Mouse (Mus musculus) megakaryocyte-erythroid progenitor cell, adult 5-6 weeks (primary cell): ENCODE data around the gene 4930544D05Rik. TPM values are rescaled to one million over a fixed set of nuclear protein-coding genes. Genes with fewer than 3 reads are reported as not detected.

Experiments
- ATAC-seq: replicated peaks from 2 replicates; pipeline ENCODE4 v1.8.0; 2016; ENCODE audit warnings: mild to moderate bottlenecking, inconsistent platforms; ENCODE audit not compliant: severe bottlenecking, poor library complexity, low FRiP score, low TSS enrichment
- total RNA-seq, 2 experiments: library from RNA; stranded (forward) in 1 of 2; stranded (reverse) in 1 of 2; fragments of 200-1000, 215-1000 nt in 1 of 2; fragments of >200 nt in 1 of 2; fragmentation: Nextera tagmentation in 1 of 2; gene quantifications; 2 replicates each; pipeline ENCODE4 v1.2.3; 2014 to 2017

The 4930544D05Rik gene
- total RNA-seq, 2 experiments from 2014 or later: not detected

- no peak for ATAC-seq
These were observed 19.6 kb upstream of the 4930544D05Rik start for GRCm38 (mm10) chr11:70596094-70596493.

- ATAC-seq: peak; percentile 69
These were observed 18.3 kb upstream of the 4930544D05Rik start for GRCm38 (mm10) chr11:70597301-70597700.

GRCm38 (mm10) chr11:70598451-70598953 lies 17.1 kb upstream of the 4930544D05Rik start:
- ATAC-seq: no peak

GRCm38 (mm10) chr11:70605024-70605566 lies 10.6 kb upstream of the 4930544D05Rik start:
- peak; percentile 76 for ATAC-seq

DNA sequence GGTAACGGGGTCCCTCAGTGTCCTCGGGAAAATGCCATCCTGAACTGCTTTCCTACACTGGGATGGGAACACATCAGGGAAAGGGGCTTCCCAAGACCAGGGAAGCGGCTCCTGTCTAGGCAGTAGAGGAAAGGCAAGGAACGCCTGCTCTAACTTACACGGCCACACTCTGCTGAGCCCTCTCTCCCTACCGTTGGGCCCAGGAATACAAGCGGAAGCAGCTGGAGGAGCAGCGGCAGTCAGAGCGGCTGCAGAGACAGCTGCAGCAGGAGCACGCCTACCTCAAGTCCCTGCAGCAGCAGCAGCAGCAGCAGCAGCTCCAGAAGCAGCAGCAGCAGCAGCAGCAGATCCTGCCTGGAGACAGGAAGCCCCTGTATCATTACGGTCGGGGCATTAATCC lies 8.9 kb upstream of the 4930544D05Rik start:
- ATAC-seq: no peak

DNA sequence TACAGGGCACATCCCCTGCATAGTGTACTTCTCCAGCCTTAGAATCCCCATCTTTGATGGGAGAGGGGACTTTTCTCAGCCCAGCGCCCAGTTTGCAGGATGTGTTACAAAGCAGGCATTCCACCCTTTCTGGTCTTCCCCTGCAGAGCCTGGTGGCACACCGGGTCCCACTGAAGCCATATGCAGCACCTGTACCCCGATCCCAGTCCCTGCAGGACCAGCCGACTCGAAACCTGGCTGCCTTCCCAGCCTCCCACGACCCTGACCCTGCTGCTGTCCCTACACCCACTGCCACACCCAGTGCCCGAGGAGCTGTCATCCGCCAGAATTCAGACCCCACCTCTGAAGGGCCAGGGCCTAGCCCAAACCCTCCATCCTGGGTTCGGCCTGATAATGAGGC lies 8.0 kb upstream of the 4930544D05Rik start:
- ATAC-seq: no peak

GRCm38 (mm10) chr11:70608381-70609066 lies 7.1 kb upstream of the 4930544D05Rik start:
- peak; percentile 38; the same call in 1 of the 2 replicates for ATAC-seq

DNA sequence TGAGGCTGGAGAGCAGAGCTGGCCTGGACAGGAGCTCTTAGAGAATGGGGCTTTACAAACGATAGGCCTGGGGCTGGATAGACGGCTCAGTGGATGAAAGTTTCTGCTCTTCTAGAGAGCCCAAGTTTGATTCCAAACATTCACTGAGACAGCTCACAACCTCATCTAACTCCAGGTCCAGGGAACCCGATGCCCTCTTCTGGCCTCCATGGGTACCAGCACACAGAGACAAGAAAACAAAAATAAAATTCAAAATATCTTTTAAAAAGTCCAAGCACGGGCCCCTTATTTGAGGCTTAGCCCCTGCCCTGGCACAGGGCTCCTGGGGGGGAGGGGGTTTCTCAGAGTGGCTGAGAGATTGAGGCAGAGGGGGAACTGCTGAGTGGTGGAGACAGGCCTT lies 4.9 kb upstream of the 4930544D05Rik start:
- no peak for ATAC-seq

GRCm38 (mm10) chr11:70612505-70612904 lies 3.1 kb upstream of the 4930544D05Rik start:
- no peak for ATAC-seq

DNA sequence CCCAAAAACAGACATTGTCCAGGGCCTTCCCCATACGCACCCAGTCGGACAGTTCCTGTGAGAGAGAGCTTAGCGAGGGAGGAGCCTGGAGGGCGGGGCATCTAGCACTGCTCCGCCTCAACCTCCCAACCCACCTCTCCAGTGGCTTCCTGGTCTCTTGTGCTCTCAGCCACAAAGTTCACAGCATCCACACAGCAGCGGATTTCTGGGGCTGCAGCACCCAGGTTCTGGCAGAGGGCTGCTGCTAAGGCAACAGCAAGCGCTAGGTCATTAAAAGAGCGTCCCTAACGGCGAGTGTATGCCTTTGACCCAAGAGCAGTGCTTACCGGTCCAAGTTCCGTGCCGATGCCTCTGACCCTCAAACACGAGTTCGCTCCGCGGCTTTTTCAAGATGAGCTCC lies 574 bp upstream of the 4930544D05Rik start:
- ATAC-seq: peak; percentile 93

DNA sequence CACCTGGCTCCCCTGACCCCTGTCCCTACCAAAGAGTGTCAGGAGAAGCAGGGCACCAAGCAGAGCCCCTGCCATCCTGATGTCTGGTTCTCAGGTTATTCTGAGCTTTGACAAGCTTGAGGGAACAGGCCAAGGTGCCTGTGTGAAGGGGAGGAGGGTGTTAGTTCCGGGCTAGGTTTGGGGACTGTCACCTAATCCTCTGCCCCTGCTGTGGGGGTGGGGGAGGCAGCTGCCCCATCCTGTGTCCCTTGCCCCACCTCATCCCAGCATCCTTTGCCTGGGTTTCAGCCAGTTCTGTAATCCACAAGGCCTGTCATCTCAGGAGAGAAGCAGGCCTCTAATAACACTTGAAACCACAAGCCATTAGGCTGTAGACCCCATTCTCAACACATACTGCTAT lies 3.5 kb downstream of the 4930544D05Rik start, which contains the start of gene Chrne:
Gene Chrne (minus strand): TSS at position 116 of the 400 bp plus-strand sequence.
- ATAC-seq: no peak

DNA sequence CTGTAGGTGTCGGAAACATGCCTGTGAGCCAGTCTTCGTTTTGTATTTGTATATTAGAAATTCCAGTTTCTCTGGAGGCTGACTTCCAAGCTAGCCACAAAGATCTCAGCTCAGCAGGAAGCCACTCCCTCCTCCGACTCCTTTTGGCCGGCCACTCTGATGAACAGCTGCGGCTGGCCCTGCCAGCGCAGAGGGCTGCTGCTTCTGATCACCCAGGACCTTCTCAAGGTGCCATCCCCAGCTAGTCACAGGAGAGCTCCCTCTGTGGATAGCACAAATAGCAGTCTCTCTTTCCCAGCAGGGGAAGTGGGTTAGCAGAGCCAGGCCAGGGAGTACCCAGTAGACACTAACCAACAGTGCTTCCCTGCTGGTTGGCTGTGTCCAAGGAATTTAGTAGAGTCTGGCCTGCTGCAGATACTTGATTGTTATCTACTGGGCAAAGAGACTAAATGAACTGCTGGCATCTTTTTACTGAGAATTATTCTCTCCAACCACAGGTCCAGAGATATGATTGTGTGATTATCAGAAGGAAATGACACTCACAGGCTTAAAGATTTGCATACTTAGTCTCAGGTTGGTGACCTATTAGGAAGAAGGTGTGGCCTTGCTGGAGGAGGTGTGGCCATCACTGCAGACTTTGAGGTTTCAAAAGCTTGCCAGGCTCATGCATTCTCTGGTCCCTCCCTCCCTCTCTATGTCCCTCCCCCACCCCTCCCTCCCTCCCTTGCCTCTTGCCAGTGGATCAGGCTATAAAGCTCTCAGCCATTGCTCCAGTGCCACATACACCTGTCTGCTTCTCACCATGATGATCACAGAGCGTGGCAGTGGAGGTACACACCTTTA lies 6.5 kb downstream of the 4930544D05Rik start:
- peak; percentile 89 for ATAC-seq

- no peak for ATAC-seq
These were observed 7.5 kb downstream of the 4930544D05Rik start for GRCm38 (mm10) chr11:70623053-70623742.

DNA sequence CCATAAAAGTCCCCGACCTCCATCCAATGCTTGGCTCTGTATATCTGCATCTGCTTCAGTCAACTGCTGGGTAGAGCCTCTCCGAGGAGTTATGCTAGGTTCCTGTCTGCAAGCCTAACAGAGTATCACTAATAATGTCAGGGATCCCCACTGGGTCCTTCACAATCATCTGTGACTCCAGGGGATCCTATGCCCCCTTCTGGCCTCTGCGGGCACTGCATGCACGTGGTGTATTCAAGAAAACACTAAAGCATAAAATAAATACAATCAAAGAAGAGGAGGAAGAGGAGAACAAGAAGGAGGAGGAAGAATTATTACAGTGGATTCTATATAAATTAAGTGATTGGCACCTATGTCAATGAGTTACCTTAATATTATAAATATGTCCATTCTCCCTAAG lies 9.8 kb downstream of the 4930544D05Rik start:
- ATAC-seq: no peak

DNA sequence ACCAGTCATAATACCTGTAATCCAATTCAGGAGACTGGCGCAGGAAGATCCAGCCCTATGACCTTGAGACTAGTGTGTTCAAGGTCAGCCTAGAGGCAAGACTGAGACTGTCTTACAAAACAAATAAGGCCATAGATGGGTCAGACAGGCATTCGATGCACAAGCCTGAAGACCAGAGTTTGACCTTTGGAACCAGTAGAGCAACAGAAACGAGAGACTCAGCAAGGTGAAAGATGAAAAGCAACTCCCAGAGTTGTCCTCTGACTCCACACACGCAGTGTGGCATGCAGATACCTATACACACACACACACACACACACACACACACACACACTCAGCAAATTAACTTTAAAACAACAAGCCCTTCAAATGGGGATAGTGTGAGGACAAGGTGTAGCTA lies 11.2 kb downstream of the 4930544D05Rik start:
- ATAC-seq: no peak

DNA sequence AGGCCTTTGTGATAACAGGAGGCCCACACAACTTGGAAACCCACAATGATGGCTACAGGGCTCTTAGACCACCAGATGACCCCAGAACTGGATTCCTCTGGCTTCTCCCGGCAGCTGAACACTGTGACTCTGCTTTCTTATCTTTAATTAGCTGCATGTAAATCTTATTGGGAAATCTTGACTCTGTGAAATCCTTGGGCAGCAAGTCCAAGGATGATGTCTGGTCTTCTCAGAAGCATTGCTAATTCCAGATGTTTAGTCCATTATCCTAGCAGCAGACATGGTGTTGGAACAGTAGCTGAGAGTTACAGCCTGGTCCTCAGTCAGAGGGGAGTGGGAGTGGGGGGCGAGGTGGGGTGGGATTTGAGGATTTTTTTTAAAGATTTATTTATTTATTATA lies 12.8 kb downstream of the 4930544D05Rik start:
- ATAC-seq: no peak

DNA sequence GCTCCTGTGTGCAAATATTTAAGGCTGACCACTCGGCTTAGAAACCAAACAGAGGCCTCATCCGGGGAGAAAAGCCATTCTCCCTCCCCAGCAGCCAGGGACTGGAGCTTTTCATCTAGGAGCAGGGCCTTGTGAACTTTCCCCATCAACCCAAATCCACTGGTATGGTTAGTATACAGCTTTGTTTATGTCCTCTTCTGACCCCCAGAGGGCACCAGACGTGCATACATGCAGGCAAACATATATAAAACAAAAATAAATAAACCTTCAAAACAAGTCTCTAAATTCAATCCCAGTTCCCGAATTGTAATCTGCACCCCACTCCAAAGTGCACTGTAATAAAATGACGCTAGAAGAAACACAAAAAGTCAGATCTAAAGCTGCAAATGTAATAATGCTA lies 13.9 kb downstream of the 4930544D05Rik start:
- 0 out of 2 replicates have a peak, but pooled peaks have one; percentile 56 for ATAC-seq

- ATAC-seq: 0 out of 2 replicates have a peak, but pooled peaks have one; percentile 46
These were observed 14.5 kb downstream of the 4930544D05Rik start for GRCm38 (mm10) chr11:70630129-70630528.

GRCm38 (mm10) chr11:70635601-70636000 lies 20.0 kb downstream of the 4930544D05Rik start:
- ATAC-seq: no peak
